Mouse (Mus musculus) layer of hippocampus, adult 2 months (tissue): ENCODE results near the gene Il1rl2. TPM values are rescaled to one million over a fixed set of nuclear protein-coding genes. Genes with fewer than 3 reads are reported as not detected.

ENCODE experiments used
- DNase-seq, 2 experiments: peaks; one replicate each; pipeline ENCODE4 v3.0.0; 2022; ENCODE audit warnings: low spot score in 2 of 2
- H3K27ac ChIP-seq: fragments of 200-600 bp; 2 replicates; pipeline ENCODE4 v1.8.1; 2022
- H3K4me3 ChIP-seq: fragments of 200-600 bp; 2 replicates; pipeline ENCODE4 v1.8.1; 2022; ENCODE audit warnings: mild to moderate bottlenecking
- CTCF ChIP-seq: fragments of 200-600 bp; conservative IDR thresholded peaks from 2 replicates; pipeline ENCODE4 v1.8.1; 2022; ENCODE audit warnings: antibody characterized with exemption, mild to moderate bottlenecking, moderate library complexity
- long read RNA-seq, 2 experiments: library from polyadenylated mRNA; stranded (forward); transcript quantifications; one replicate each; pipeline ENCODE4 v2.0.0; 2021; ENCODE audit warnings: borderline mapping rate in 2 of 2
- total RNA-seq, 2 experiments: library from RNA; stranded (reverse); gene quantifications; 2 replicates each; pipeline ENCODE4 v1.2.3; 2021

Gene Il1rl2
- under 1 TPM; 0.27 to 0.28 TPM for total RNA-seq
- long read RNA-seq, experiment 1, result 0 reads
- long read RNA-seq, experiment 2, result 0 reads

DNA sequence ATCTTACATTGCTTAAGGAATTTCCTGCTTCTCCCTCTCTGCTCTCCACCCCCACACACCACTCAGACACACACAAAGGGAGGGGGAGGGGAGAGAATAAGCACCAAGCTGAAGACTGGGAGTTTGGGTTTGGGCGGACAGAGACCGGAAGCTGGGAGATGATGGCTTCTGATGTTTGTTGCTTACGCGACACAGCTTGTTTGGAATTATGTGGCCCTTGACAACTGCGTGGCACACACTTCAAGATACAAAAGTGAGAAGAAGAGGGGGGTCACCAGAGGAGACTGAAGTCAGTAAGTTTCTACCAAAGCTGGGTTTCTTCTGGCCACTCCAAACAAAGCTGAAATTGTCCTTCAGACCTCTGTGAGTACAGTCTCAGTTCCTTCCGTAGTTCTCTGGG lies at the start of gene Il1rl2:
Il1rl2 (plus strand) TSS at position 154 of the 400 bp plus-strand sequence.
- no peak for DNase-seq
- Histone ChIP-seq H3K4me3 (peak within 1 kb of the TSS; percentile 32), H3K27ac (no peak within 1 kb of the TSS)
- no peak for TF ChIP-seq CTCF

DNA sequence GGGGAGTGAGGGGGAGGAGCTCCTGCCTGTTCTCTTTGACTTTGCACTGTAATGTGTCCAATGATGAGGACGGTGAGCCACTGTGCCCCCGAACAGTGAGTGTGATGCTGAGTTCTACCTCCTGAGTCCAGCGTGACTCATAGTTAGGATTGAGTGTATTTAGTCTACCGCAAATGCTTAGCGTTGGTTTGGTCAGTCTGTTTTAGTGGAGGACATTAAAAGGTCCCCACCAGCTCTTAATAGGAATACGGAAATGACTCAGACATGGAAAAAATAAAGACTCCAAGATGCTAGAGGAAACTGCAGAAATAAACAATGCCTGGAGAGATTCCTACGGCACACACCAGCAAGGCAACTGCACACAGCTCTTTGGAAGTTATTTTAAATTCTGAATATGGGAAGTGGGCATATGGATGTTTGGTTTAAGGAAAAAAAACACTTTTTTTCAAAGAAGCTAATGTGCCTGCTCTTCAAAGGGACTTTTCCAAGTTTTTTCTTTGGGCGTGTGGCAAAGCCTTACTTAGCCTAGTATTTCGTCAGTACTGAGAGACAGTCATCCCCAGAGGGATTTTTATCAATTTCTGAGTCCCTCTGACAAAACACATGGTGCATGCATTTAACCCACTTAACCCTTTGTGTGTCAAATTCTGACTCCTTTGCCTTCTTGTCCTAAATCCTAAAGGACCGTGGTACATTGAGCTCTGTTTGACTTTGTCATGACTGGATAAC lies 49.0 kb upstream of the Il1rl2 start:
- TF ChIP-seq CTCF, result no peak
- Histone ChIP-seq H3K4me3 (no peak overlapping the region), H3K27ac (no peak overlapping the region)
- DNase-seq, result no peak

DNA sequence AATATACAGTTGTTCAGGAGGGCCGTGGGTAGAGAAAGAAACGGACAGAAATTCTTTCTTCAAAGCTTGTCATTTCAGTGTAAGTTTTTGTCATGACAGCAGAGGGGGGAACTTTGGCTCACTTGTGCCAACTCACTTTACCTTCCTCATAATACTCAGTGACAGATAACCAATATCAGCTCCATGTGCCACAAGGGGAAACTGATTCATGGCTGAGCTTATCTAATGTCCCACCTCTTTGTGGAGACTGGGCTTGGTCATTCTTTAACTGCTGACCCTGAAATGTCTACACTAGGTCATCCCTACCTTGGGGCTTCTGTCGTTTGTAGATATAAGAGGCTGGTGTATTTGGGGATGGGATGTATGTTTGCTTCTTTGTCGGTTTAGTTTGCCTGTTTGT lies 46.5 kb upstream of the Il1rl2 start:
- H3K4me3 ChIP-seq, result no peak overlapping the region
- TF ChIP-seq CTCF, result no peak
- H3K27ac ChIP-seq, result no peak overlapping the region
- DNase-seq, result no peak

DNA sequence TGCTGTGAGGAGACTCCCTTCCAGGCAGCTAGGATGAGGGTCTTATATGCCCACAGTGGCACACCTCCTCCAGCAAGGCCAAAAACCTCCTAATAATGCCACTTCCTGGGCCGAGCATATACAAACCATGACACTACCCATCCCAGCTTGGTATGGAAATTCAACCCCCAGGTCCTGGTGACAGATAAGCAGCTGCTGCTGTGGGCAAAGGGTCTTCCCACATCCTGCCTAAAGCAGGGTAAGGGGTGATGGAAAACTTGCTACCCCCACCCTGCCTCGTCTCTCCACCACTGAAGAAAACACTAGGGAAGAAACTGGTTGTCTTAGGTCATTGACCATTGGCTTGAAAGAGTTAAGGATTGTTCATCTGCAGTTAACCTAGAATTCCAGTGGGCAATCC lies 45.7 kb upstream of the Il1rl2 start:
- TF ChIP-seq CTCF, result no peak
- Histone ChIP-seq H3K27ac (no peak overlapping the region), H3K4me3 (no peak overlapping the region)
- no peak for DNase-seq

DNA sequence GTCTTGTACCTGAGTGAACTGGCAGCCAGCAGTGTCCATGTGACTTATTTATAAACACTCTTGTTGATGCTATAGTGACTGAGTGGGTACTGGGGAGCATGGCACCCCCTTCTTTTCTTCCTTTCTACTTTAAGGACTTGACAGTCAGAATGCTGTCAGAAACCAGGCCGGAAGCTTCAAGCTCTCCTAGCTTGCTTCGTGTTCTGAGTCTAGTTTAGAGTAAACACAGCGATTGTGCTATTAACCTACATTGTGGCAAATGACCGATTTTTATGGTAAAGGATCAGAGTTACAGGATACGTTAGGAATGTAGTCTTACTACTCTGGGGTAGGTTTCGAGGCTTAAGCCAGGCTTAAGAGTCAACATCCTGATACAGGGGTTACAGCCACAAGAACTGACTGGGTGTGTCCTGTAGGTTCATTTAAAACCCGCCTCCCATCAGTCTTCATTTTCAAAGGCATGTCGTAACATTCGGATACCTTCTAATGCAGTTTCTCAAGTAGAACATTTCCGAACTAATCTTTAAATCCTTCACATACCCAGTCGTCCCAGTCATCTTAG lies 45.1 kb upstream of the Il1rl2 start:
- TF ChIP-seq CTCF, result no peak
- no peak for DNase-seq
- no peak overlapping the region for H3K4me3 ChIP-seq

DNA sequence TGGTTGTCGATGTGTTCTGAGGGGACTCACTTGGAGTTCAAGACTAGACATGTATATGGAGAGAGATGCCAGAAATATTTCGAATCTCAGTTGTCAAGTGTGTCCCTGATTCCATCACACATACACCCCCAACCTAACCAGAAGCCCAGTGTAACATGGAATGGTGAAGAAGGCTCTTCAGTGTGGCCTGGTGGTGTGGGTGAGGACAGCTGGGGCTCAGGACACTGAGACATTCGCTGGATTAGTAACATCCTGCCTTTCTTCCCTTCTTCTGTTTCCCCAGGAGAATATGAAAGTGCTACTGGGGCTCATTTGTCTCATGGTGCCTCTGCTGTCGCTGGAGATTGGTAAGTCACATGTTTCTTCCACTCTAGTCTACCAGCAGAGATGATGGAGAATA lies 42.5 kb upstream of the Il1rl2 start:
- no peak for TF ChIP-seq CTCF
- Histone ChIP-seq H3K27ac (no peak overlapping the region), H3K4me3 (no peak overlapping the region)
- no peak for DNase-seq

More for the DNA sequence above, 45.1 kb upstream of the Il1rl2 start:
- H3K27ac ChIP-seq, result no peak overlapping the region

DNA sequence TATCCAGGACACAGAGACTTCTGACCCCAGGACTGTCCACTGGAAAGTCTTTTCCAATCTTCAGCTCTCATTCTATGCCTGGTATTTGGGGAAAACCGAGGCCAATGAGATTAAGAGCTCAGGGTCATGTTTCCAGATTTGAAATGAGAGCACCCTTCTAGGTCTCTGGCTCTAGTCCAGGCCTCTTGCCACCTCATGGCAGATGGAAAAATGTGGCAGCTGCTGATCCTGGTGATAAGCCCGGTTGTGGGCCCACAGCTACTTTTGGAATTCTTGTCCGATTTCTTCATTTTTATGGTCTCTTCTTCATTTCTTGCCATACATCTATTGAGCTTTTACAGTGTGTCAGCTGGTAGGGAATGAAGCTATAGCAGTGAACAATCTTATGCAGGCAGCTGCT lies 42.0 kb upstream of the Il1rl2 start:
- H3K27ac ChIP-seq, result no peak overlapping the region
- TF ChIP-seq CTCF, result no peak
- no peak for DNase-seq
- H3K4me3 ChIP-seq, result no peak overlapping the region

DNA sequence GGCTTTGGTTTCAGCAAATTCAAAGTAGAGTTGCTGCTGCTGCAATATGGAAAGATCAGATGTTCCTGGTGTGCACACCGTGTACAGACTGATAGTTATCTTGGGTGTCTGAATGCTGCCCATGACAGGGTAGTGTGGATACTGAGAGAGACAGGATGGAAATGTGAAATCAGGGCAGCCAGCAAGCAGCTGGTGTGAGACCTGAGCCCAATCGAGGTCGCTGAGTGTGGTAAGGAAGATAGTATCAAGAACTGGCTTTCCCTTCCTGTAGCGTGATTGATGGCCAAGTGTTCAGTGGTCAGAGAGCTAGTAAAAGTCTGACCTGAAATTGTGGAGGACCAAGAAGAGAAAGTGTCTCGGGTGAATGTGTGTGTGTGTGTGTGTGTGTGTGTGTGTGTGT lies 40.4 kb upstream of the Il1rl2 start:
- DNase-seq, result no peak
- no peak for TF ChIP-seq CTCF
- no peak overlapping the region for H3K27ac ChIP-seq
- H3K4me3 ChIP-seq, result no peak overlapping the region

DNA sequence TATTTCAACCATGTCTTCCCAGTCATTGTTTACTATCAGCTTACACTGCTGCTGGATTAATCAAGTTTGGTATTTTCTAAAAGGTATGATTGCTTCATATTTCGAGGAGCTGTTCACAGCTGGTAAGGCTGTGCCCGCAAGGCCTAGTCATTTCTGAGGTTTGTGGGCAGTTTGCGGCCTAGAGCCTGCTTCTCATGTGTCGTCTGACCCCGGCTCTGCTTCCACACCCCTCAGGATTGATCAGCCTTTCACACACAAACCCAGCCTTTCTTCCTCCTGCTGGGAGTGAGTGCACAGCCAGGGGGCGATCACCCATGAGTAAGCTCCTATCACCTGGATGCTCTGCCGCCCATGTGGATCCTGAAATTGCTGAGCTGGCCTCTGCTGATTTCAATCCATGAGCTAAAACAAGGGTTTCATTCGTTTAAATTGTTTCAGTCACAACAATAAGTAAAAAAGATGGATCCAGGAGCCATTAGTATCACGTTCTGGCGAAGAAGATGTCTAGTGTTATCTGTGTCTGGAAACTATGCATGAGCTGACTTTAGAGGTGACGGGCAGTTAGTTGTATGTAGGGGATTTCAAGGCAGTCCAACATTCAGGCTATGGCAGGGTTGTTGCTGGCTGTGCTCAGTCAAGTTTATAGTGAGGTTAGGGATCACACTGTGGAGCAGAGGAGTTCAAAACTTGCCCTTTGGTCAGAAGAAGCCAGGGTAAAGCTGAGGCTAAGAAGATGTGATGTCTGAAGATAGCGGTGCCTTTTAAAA lies 33.7 kb upstream of the Il1rl2 start:
- no peak for DNase-seq
- TF ChIP-seq CTCF, result 0 out of 2 replicates have a peak, but pooled peaks have one; percentile 15
- Histone ChIP-seq H3K4me3 (no peak overlapping the region), H3K27ac (no peak overlapping the region)

DNA sequence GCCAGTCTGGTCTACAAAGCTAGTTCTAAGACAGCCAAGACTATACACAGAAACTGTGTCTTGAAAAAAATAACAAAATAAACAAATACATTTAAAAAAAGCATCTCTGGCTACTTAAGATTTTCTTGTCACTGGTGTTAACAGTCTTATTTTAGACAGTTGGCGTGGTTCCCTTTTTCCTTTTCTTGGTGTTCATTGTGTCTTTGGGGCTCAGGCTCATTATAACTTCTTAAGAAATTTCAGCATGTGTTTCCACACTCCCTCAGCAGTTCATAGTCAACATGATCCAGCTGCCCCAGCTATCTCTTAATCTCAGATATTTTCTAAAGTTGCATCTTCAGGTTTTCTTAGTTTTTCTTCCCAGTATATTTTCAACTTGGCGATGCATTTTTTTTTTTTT lies 32.2 kb upstream of the Il1rl2 start:
- no peak overlapping the region for H3K4me3 ChIP-seq
- no peak overlapping the region for H3K27ac ChIP-seq
- no peak for TF ChIP-seq CTCF
- DNase-seq, result no peak

DNA sequence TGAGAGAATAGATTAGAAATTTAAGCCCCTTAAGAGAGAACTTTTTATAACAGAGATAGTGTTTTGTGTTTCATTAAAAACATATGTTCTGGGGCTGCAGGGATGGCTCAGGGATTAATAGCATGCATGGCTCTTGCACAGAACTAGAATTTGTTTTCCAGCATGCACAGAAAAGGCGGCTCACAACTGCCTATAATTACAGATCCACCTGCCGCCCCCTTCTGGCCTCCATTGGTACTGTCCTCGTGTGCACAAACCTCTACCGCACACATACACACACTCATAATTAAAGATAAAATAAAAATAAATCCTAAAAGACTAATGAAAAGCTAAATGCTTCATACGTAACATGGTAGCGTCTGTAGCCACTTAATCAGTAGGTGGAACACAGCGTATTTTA lies 30.5 kb upstream of the Il1rl2 start:
- no peak overlapping the region for H3K4me3 ChIP-seq
- H3K27ac ChIP-seq, result no peak overlapping the region
- DNase-seq, result no peak
- peak; percentile 64 for TF ChIP-seq CTCF

DNA sequence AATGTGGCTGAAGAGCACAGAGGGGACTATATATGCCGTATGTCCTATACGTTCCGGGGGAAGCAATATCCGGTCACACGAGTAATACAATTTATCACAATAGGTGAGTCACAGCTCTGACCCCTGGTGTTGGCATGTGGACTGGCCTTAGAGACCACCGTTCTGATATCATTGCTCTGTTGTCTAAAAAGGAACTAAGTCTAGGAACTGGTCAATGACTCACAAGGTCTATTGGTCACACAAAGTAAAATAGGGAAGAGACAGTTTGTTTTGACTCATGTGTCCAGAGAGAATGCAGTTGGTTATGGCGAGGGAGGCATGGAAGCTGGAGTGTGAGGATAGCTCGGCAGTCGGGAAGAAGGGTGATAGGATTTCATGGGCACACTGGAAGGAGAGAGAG lies 29.6 kb upstream of the Il1rl2 start:
- DNase-seq, result no peak
- H3K4me3 ChIP-seq, result no peak overlapping the region
- TF ChIP-seq CTCF, result no peak

DNA sequence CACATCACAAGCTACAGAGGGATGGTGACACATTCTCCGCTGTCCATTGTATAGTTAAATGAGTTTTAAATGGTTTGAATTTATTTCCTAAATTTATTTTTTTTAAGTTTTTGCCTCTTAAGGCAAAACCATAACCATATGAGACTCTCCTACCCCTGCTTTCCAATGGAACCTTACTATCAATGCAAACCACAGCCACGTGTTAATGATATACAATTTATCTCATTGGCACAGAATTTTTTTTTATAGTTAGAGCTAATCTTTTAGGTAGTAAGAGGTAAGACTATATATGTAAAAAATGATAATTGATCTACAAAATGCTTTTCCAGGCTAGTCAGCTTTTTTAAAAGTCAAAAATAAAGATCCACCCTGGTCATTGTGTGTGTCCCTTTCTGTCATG lies 26.4 kb upstream of the Il1rl2 start:
- no peak overlapping the region for H3K27ac ChIP-seq
- no peak for TF ChIP-seq CTCF
- DNase-seq, result no peak
- H3K4me3 ChIP-seq, result no peak overlapping the region

More for the DNA sequence above, 29.6 kb upstream of the Il1rl2 start:
- no peak overlapping the region for H3K27ac ChIP-seq
